Mouse (Mus musculus): ENCODE data around the gene Mettl22.

GRCm38 (mm10) chr16:8524163-8524847 is 53.7 kb downstream of the Mettl22 start:
- no peak for TF ChIP-seq CTCF (IDR thresholded peaks at IDR 0.05; ENCODE audit: borderline replicate concordance, control insufficient read depth, extremely low read depth, insufficient read depth, low read length, poor library complexity)
- TF ChIP-seq POLR2A (IDR thresholded peaks at IDR 0.05; ENCODE audit: control insufficient read depth, extremely low read depth, insufficient read depth, low read length, poor library complexity): no peak
